Mouse (Mus musculus): ENCODE measurements around the gene Ppm1n.

The Ppm1n gene

GRCm38 (mm10) chr7:19279581-19280114, at the start of gene Ppm1n:
Gene Ppm1n (minus strand): TSS chr7:19280064.
- DNase-seq (ENCODE audit: low read depth, low spot score) = no peak

- DNase-seq (ENCODE audit: low read depth, low spot score) = no peak
Observed at GRCm38 (mm10) chr7:19328425-19328824, 48.6 kb upstream of the Ppm1n start.

- no peak for DNase-seq (ENCODE audit: low read depth, low spot score)
Observed at GRCm38 (mm10) chr7:19327782-19328181, 47.9 kb upstream of the Ppm1n start.

GRCm38 (mm10) chr7:19327128-19327527, 47.3 kb upstream of the Ppm1n start:
- DNase-seq (ENCODE audit: low read depth, low spot score) = peak; percentile 96

- DNase-seq (ENCODE audit: low read depth, low spot score) = peak; percentile 84
Observed at GRCm38 (mm10) chr7:19326359-19326758, 46.5 kb upstream of the Ppm1n start.

GRCm38 (mm10) chr7:19325262-19326199, 45.7 kb upstream of the Ppm1n start:
- DNase-seq (ENCODE audit: low read depth, low spot score) = no peak

- no peak for DNase-seq (ENCODE audit: low read depth, low spot score)
Observed at GRCm38 (mm10) chr7:19324221-19324620, 44.4 kb upstream of the Ppm1n start.

GRCm38 (mm10) chr7:19322489-19322888, 42.6 kb upstream of the Ppm1n start:
- DNase-seq (ENCODE audit: low read depth, low spot score) = no peak

GRCm38 (mm10) chr7:19321464-19321863, 41.6 kb upstream of the Ppm1n start:
- no peak for DNase-seq (ENCODE audit: low read depth, low spot score)

GRCm38 (mm10) chr7:19320637-19321036, 40.8 kb upstream of the Ppm1n start:
- no peak for DNase-seq (ENCODE audit: low read depth, low spot score)

- peak; percentile 98 for DNase-seq (ENCODE audit: low read depth, low spot score)
Observed at GRCm38 (mm10) chr7:19319906-19320305, 40.0 kb upstream of the Ppm1n start.

GRCm38 (mm10) chr7:19319458-19319857, 39.6 kb upstream of the Ppm1n start:
- no peak for DNase-seq (ENCODE audit: low read depth, low spot score)

- no peak for DNase-seq (ENCODE audit: low read depth, low spot score)
Observed at GRCm38 (mm10) chr7:19318676-19319075, 38.8 kb upstream of the Ppm1n start.

GRCm38 (mm10) chr7:19318201-19318600, 38.3 kb upstream of the Ppm1n start:
- no peak for DNase-seq (ENCODE audit: low read depth, low spot score)

GRCm38 (mm10) chr7:19316451-19317161, 36.7 kb upstream of the Ppm1n start:
- no peak for DNase-seq (ENCODE audit: low read depth, low spot score)

- no peak for DNase-seq (ENCODE audit: low read depth, low spot score)
Observed at GRCm38 (mm10) chr7:19314033-19314432, 34.2 kb upstream of the Ppm1n start.

GRCm38 (mm10) chr7:19311991-19312390, 32.1 kb upstream of the Ppm1n start:
- no peak for DNase-seq (ENCODE audit: low read depth, low spot score)

- DNase-seq (ENCODE audit: low read depth, low spot score) = peak; percentile 98
Observed at GRCm38 (mm10) chr7:19309884-19310641, 30.2 kb upstream of the Ppm1n start, which contains the start of gene Fosb. Gene Fosb (minus strand): TSS chr7:19310051.

- DNase-seq (ENCODE audit: low read depth, low spot score) = no peak
Observed at GRCm38 (mm10) chr7:19309278-19309883, 29.5 kb upstream of the Ppm1n start.

GRCm38 (mm10) chr7:19308454-19309277, 28.8 kb upstream of the Ppm1n start:
- DNase-seq (ENCODE audit: low read depth, low spot score) = peak; percentile 98

Data from brain, adult 2 months (tissue).